Mouse (Mus musculus) MEL (cell line): ENCODE measurements around the gene Bmp2k.

Experiments used
- CTCF ChIP-seq, 3 experiments: IDR thresholded peaks in 2 of 3; conservative IDR thresholded peaks in 1 of 3; 2 replicates each; pipeline ENCODE4 v1.5.1; 2011 to 2012; ENCODE audit warnings: low read length in 3 of 3, low read depth in 2 of 3, mild to moderate bottlenecking in 2 of 3, improper control_type of control experiment in 1 of 3, inconsistent platforms in 1 of 3, mixed read lengths in 1 of 3, moderate library complexity in 1 of 3; ENCODE audit not compliant: control insufficient read depth in 1 of 3, insufficient read depth in 1 of 3, poor library complexity in 1 of 3, severe bottlenecking in 1 of 3
- NELFE ChIP-seq: IDR thresholded peaks from 2 replicates; pipeline ENCODE4 v1.6.1; 2011; ENCODE audit warnings: low read depth, low read length, improper control_type of control experiment
- POLR2A ChIP-seq, 2 experiments: IDR thresholded peaks; 2 replicates each; pipeline ENCODE4 v1.6.1; 2011 to 2012; ENCODE audit warnings: low read length in 2 of 2, mild to moderate bottlenecking in 2 of 2, control low read depth in 1 of 2, improper control_type of control experiment in 1 of 2, low read depth in 1 of 2, moderate library complexity in 1 of 2; ENCODE audit not compliant: control insufficient read depth in 1 of 2, insufficient read depth in 1 of 2, poor library complexity in 1 of 2
- POLR2AphosphoS5 ChIP-seq: IDR thresholded peaks from 2 replicates; pipeline ENCODE4 v1.6.1; 2012; ENCODE audit warnings: low read depth, borderline replicate concordance, mild to moderate bottlenecking, inconsistent platforms, low read length, moderate library complexity, mixed read lengths
- USF1 ChIP-seq: IDR thresholded peaks from 2 replicates; pipeline ENCODE4 v1.6.1; 2014; ENCODE audit warnings: low read depth, mild to moderate bottlenecking, inconsistent platforms, low read length, improper control_type of control experiment, moderate library complexity
- ZC3H11A ChIP-seq: IDR thresholded peaks from 2 replicates; pipeline ENCODE4 v1.6.1; 2012; ENCODE audit warnings: low read depth, mild to moderate bottlenecking, inconsistent platforms, low read length, improper control_type of control experiment

- no peak for TF ChIP-seq ZC3H11A
- no peak for TF ChIP-seq CTCF (IDR thresholded peaks at IDR 0.05 in 2 of 3, conservative IDR thresholded peaks at IDR 0.05 in 1 of 3; ENCODE audit: control insufficient read depth in 1 of 3, insufficient read depth in 1 of 3, low read depth in 2 of 3, low read length in 3 of 3, poor library complexity in 1 of 3, severe bottlenecking in 1 of 3)
- TF ChIP-seq NELFE, result no peak
- TF ChIP-seq POLR2A (IDR thresholded peaks at IDR 0.05; ENCODE audit: control insufficient read depth in 1 of 2, insufficient read depth in 1 of 2, low read depth in 1 of 2, low read length in 2 of 2, poor library complexity in 1 of 2), result no peak
- no peak for TF ChIP-seq POLR2AphosphoS5
- TF ChIP-seq USF1, result no peak
These were observed 4.8 kb downstream of the Bmp2k start for GRCm38 (mm10) chr5:97002336-97002735.
